Mouse (Mus musculus) neural tube, embryonic 14.5 days (tissue): ENCODE measurements around the gene Neurl4. TPM values are rescaled to one million over a fixed set of nuclear protein-coding genes. Genes with fewer than 3 reads are reported as not detected.

Experiments
- ATAC-seq: fragments of 200-750 bp; cut with Nextera tagmentation; 2 replicates; pipeline ENCODE4 v1.8.0; 2017; ENCODE audit warnings: low read depth, mild to moderate bottlenecking, moderate TSS enrichment, moderate library complexity
- H3K27ac ChIP-seq: fragments of 300-500 bp; sonication (generic); 2 replicates; pipeline ENCODE4 v1.5.1; 2014; ENCODE audit warnings: low read depth, mild to moderate bottlenecking, control low read depth, low read length, moderate library complexity, mixed read lengths
- H3K27me3 ChIP-seq: fragments of 300-500 bp; sonication (generic); 2 replicates; pipeline ENCODE4 v1.6.1; 2014; ENCODE audit warnings: low read length; ENCODE audit not compliant: control insufficient read depth, insufficient read depth
- H3K36me3 ChIP-seq: fragments of 300-500 bp; sonication (generic); 2 replicates; pipeline ENCODE4 v1.6.1; 2014; ENCODE audit warnings: low read length, mixed read lengths; ENCODE audit not compliant: control insufficient read depth, insufficient read depth
- H3K4me1 ChIP-seq: fragments of 300-500 bp; sonication (generic); 2 replicates; pipeline ENCODE4 v1.6.1; 2014; ENCODE audit warnings: low read length; ENCODE audit not compliant: control insufficient read depth, insufficient read depth
- H3K4me2 ChIP-seq: fragments of 300-500 bp; sonication (generic); 2 replicates; pipeline ENCODE4 v1.6.1; 2014; ENCODE audit warnings: mild to moderate bottlenecking, low read depth, low read length, control low read depth
- H3K4me3 ChIP-seq: fragments of 300-500 bp; sonication (generic); 2 replicates; pipeline ENCODE4 v1.5.1; 2014; ENCODE audit warnings: low read depth, low read length, control low read depth, mixed read lengths
- H3K9ac ChIP-seq: fragments of 300-500 bp; sonication (generic); replicated peaks from 2 replicates; pipeline ENCODE4 v1.6.1; 2014; ENCODE audit warnings: low read depth, mild to moderate bottlenecking, control low read depth, low read length, mixed read lengths
- H3K9me3 ChIP-seq: fragments of 300-500 bp; sonication (generic); 2 replicates; pipeline ENCODE4 v1.6.1; 2016; ENCODE audit warnings: low read length; ENCODE audit not compliant: control insufficient read depth
- WGBS: fragments of 180-500 bp; shearing (Covaris S2); extraction: QIAGEN DNeasy Blood & Tissue Kit; methylation state at CpG from one replicate; pipeline ENCODE4 v1.1.7; 2014; 5-methylcytosine and 5-hydroxymethylcytosine counted together
- polyA plus RNA-seq: library from polyadenylated mRNA; unstranded; fragments of >200 nt; fragmentation: Nextera tagmentation; extraction: Ambion mirVana; gene quantifications from 2 replicates; pipeline ENCODE4 v1.2.1, GENCODE M21; 2014

Neurl4 gene
- polyA plus RNA-seq, 1 experiment from 2014 or later: 26.2 TPM

GRCm38 (mm10) chr11:69937834-69938233 lies 37.0 kb downstream of the Neurl4 start:
- H3K4me2 ChIP-seq: no peak overlapping the region
- H3K9me3 ChIP-seq: no peaks in the 10 kb centered on the region
- H3K27me3 ChIP-seq: peaks cover 16% of the 10 kb centered on the region
- no peak overlapping the region for H3K4me3 ChIP-seq
- no peak overlapping the region for H3K27ac ChIP-seq
- no peaks in the 10 kb centered on the region for H3K36me3 ChIP-seq
- 74% methylated on average over 5 of the region's 5 CpGs for WGBS
- H3K9ac ChIP-seq: no peak overlapping the region
- H3K4me1 ChIP-seq: 0 out of 2 replicates have a peak, but pooled peaks cover 6% of the 10 kb centered on the region
- no peak for ATAC-seq

- no peaks in the 10 kb centered on the region for H3K36me3 ChIP-seq
- H3K4me3 ChIP-seq: no peak overlapping the region
- no peaks in the 10 kb centered on the region for H3K9me3 ChIP-seq
- 33% methylated on average over 9 of the region's 9 CpGs for WGBS
- ATAC-seq: no peak
- peaks cover 16% of the 10 kb centered on the region for H3K27me3 ChIP-seq
- no peak overlapping the region for H3K27ac ChIP-seq
- 0 out of 2 replicates have a peak, but pooled peaks cover 6% of the 10 kb centered on the region for H3K4me1 ChIP-seq
- no peak overlapping the region for H3K4me2 ChIP-seq
- H3K9ac ChIP-seq: no peak overlapping the region
These were observed 37.6 kb downstream of the Neurl4 start for GRCm38 (mm10) chr11:69938401-69938979.

DNA sequence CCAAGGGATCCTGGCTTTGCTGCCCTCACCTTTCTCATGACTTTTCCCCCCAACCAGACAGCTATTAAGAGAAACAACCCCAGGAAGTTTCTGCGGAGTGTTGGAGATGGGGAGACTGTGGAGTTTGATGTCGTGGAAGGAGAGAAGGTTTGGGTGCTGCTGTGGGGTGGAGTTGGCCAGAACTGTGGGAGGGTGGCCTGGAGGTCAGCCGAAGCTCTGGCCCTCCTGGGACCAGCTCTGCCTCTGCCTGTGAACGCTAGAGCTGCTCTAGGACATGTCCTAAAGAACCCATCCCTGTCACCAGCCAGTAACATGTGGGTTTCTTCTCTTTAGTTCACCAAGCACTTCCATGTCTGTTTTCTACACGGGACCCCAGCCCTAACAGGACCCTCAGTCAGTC lies 38.3 kb downstream of the Neurl4 start:
- Histone ChIP-seq H3K9ac (no peak overlapping the region), H3K36me3 (no peaks in the 10 kb centered on the region), H3K4me2 (no peak overlapping the region), H3K27me3 (peaks cover 16% of the 10 kb centered on the region), H3K4me1 (0 out of 2 replicates have a peak, but pooled peaks cover 6% of the 10 kb centered on the region), H3K4me3 (no peak overlapping the region), H3K9me3 (no peaks in the 10 kb centered on the region), H3K27ac (no peak overlapping the region)
- no peak for ATAC-seq
- WGBS: 63% methylated on average over 5 of the region's 5 CpGs

GRCm38 (mm10) chr11:69939731-69940130 lies 38.9 kb downstream of the Neurl4 start:
- H3K4me2 ChIP-seq: no peak overlapping the region
- no peak for ATAC-seq
- no peak overlapping the region for H3K9ac ChIP-seq
- no peaks in the 10 kb centered on the region for H3K9me3 ChIP-seq
- no peak overlapping the region for H3K27ac ChIP-seq
- H3K27me3 ChIP-seq: peaks cover 16% of the 10 kb centered on the region
- H3K4me1 ChIP-seq: 0 out of 2 replicates have a peak, but pooled peaks cover 6% of the 10 kb centered on the region
- no peaks in the 10 kb centered on the region for H3K36me3 ChIP-seq
- 96% methylated on average over 17 of the region's 17 CpGs for WGBS
- no peak overlapping the region for H3K4me3 ChIP-seq

DNA sequence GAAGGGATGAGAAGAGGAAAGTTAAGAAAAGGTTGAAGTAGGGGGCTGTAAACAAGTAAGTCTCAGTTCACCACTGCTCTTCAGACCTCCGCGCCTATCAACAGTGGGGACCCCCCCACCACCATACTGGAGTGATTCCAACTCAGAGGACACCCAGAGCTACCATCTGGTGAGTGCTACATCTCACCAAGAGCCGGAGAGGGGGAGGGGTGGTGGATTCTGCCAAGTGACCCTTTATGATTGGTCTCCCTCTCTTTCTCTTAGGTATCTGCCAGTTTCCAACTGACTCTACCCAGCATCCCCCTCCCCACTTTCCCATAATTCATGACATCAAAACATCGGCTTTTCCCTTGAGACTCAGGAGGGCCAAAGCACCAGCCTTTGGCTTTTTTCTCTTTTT lies 40.1 kb downstream of the Neurl4 start:
- no peak for ATAC-seq
- Histone ChIP-seq H3K9ac (no peak overlapping the region), H3K4me3 (no peak overlapping the region), H3K9me3 (no peaks in the 10 kb centered on the region), H3K27ac (no peak overlapping the region), H3K4me1 (0 out of 2 replicates have a peak, but pooled peaks cover 6% of the 10 kb centered on the region), H3K27me3 (peaks cover 16% of the 10 kb centered on the region), H3K36me3 (no peaks in the 10 kb centered on the region), H3K4me2 (no peak overlapping the region)
- WGBS: 68% methylated on average over 4 of the region's 4 CpGs

DNA sequence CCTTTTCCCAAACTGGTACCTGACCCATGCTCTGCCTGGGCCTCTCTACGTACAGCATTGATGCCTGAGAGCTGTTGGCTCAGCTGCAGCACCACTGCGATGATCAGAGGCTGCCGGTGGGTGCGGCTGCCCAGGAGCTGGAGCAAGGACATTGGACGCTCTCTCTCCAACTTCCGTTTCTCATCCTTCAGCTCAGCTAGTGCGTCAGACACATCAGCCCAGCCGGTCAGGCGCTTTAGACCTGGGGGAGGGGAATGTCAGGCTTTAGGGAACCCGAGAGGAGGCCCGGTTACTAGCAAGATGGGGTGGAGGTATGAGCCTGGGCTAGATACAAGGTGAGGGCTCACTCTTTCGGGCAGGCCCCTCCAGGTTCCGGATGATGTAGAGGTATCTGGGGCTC lies 44.3 kb downstream of the Neurl4 start:
- Histone ChIP-seq H3K36me3 (no peaks in the 10 kb centered on the region), H3K4me2 (no peak overlapping the region), H3K4me3 (no peak overlapping the region), H3K4me1 (peaks cover 4% of the 10 kb centered on the region; the same call in 1 of the 2 replicates), H3K27me3 (peaks cover 3% of the 10 kb centered on the region; the same call in 1 of the 2 replicates), H3K9ac (no peak overlapping the region), H3K27ac (no peak overlapping the region), H3K9me3 (no peaks in the 10 kb centered on the region)
- no peak for ATAC-seq
- WGBS: 79% methylated on average over 13 of the region's 13 CpGs

- Histone ChIP-seq H3K9me3 (no peaks in the 10 kb centered on the region), H3K27me3 (peaks cover 3% of the 10 kb centered on the region; the same call in 1 of the 2 replicates), H3K9ac (no peak overlapping the region), H3K36me3 (no peaks in the 10 kb centered on the region), H3K27ac (no peak overlapping the region), H3K4me2 (no peak overlapping the region), H3K4me3 (no peak overlapping the region), H3K4me1 (peaks cover 4% of the 10 kb centered on the region; the same call in 1 of the 2 replicates)
- ATAC-seq: no peak
- WGBS: 93% methylated on average over 18 of the region's 18 CpGs
These were observed 45.4 kb downstream of the Neurl4 start for GRCm38 (mm10) chr11:69945997-69946891.

GRCm38 (mm10) chr11:69947337-69948065 lies 46.6 kb downstream of the Neurl4 start:
- Histone ChIP-seq H3K4me3 (peak overlapping the region; percentile 38), H3K36me3 (no peaks in the 10 kb centered on the region), H3K27ac (no peak overlapping the region), H3K9me3 (no peaks in the 10 kb centered on the region), H3K27me3 (peaks cover 3% of the 10 kb centered on the region; the same call in 1 of the 2 replicates), H3K9ac (peak overlapping the region; percentile 39; the same call in 1 of the 2 replicates), H3K4me2 (peak overlapping the region; percentile 50), H3K4me1 (peaks cover 4% of the 10 kb centered on the region; the same call in 1 of the 2 replicates)
- 3% methylated on average over 28 of the region's 29 CpGs for WGBS
- peak; percentile 48 for ATAC-seq
